Mouse (Mus musculus) cortical plate, adult 2 months (tissue): Measurements from ENCODE around the gene Sfxn3.

Source experiments
- CTCF ChIP-seq: fragments of 200-500 bp; IDR thresholded peaks from 2 replicates; pipeline ENCODE4 v1.5.1; 2011; ENCODE audit warnings: mild to moderate bottlenecking, control low read depth, low read length; ENCODE audit not compliant: insufficient read depth; ENCODE audit errors: extremely low read depth
- POLR2A ChIP-seq: fragments of 200-500 bp; IDR thresholded peaks from 2 replicates; pipeline ENCODE4 v1.6.1; 2011; ENCODE audit warnings: mild to moderate bottlenecking, low read length, control low read depth; ENCODE audit not compliant: insufficient read depth; ENCODE audit errors: extremely low read depth

GRCm38 (mm10) chr19:45045651-45046050 is 1.7 kb upstream of the Sfxn3 start, which contains the start of gene Pdzd7:
- TF ChIP-seq POLR2A (no peak), CTCF (no peak)
